Mouse (Mus musculus) forebrain, embryonic 11.5 days (tissue): Measurements from ENCODE around the gene Tspan15. TPM values are rescaled to one million over a fixed set of nuclear protein-coding genes. Genes with fewer than 3 reads are reported as not detected.

Experiments
- ATAC-seq: fragments of 200-750 bp; cut with Nextera tagmentation; replicated peaks from 2 replicates; pipeline ENCODE4 v1.8.0; 2017; ENCODE audit warnings: moderate TSS enrichment; ENCODE audit not compliant: low FRiP score
- DNase-seq: peaks from one replicate; pipeline ENCODE4 v3.0.0-alpha.2; 2017; ENCODE audit warnings: low spot score
- H3K27ac ChIP-seq: fragments of 300-500 bp; sonication (generic); 2 replicates; pipeline ENCODE4 v1.5.1; 2014; ENCODE audit warnings: low read depth, low read length
- H3K27me3 ChIP-seq: fragments of 300-500 bp; sonication (generic); 2 replicates; pipeline ENCODE4 v1.6.1; 2014; ENCODE audit warnings: mild to moderate bottlenecking, low read length, mixed read lengths; ENCODE audit not compliant: control insufficient read depth, insufficient read depth
- H3K36me3 ChIP-seq: fragments of 300-500 bp; sonication (generic); 2 replicates; pipeline ENCODE4 v1.6.1; 2014; ENCODE audit warnings: mild to moderate bottlenecking, low read length, moderate library complexity, mixed read lengths; ENCODE audit not compliant: control insufficient read depth, insufficient read depth
- H3K4me1 ChIP-seq: fragments of 300-500 bp; sonication (generic); replicated peaks from 2 replicates; pipeline ENCODE4 v1.6.1; 2014; ENCODE audit warnings: low read length, mixed read lengths; ENCODE audit not compliant: control insufficient read depth, insufficient read depth
- H3K4me2 ChIP-seq: fragments of 300-500 bp; sonication (generic); 2 replicates; pipeline ENCODE4 v1.6.1; 2014; ENCODE audit warnings: low read depth, mild to moderate bottlenecking, low read length, moderate library complexity, mixed read lengths; ENCODE audit not compliant: severe bottlenecking
- H3K4me3 ChIP-seq: fragments of 300-500 bp; sonication (generic); 2 replicates; pipeline ENCODE4 v1.5.1; 2014; ENCODE audit warnings: low read depth, low read length
- H3K9ac ChIP-seq: fragments of 300-500 bp; sonication (generic); 2 replicates; pipeline ENCODE4 v1.6.1; 2014; ENCODE audit warnings: low read length
- H3K9me3 ChIP-seq: fragments of 300-500 bp; sonication (generic); 2 replicates; pipeline ENCODE4 v1.6.1; 2016; ENCODE audit warnings: low read length, mixed read lengths; ENCODE audit not compliant: control insufficient read depth
- WGBS: fragments of 180-500 bp; shearing (Covaris S2); extraction: QIAGEN DNeasy Blood & Tissue Kit; methylation state at CpG from one replicate; pipeline ENCODE4 v1.1.7; 2014; 5-methylcytosine and 5-hydroxymethylcytosine counted together
- polyA plus RNA-seq: library from polyadenylated mRNA; unstranded; fragments of >200 nt; fragmentation: Nextera tagmentation; extraction: Ambion mirVana; gene quantifications from 2 replicates; pipeline ENCODE4 v1.2.1, GENCODE M21; 2014

Gene Tspan15
- polyA plus RNA-seq, 1 experiment from 2014 or later = 15.5 TPM

- Histone ChIP-seq H3K36me3 (no peaks in the 10 kb centered on the region), H3K27me3 (no peaks in the 10 kb centered on the region), H3K4me3 (no peak overlapping the region), H3K27ac (no peak overlapping the region), H3K4me1 (0 out of 2 replicates have a peak, but pooled peaks cover 2% of the 10 kb centered on the region), H3K9ac (no peak overlapping the region), H3K4me2 (no peak overlapping the region), H3K9me3 (no peaks in the 10 kb centered on the region)
- WGBS = 93% methylated on average over 3 of the region's 3 CpGs
- no peak for ATAC-seq
- no peak for DNase-seq
These were observed 7.6 kb upstream of the Tspan15 start for GRCm38 (mm10) chr10:62238688-62239087.

DNA sequence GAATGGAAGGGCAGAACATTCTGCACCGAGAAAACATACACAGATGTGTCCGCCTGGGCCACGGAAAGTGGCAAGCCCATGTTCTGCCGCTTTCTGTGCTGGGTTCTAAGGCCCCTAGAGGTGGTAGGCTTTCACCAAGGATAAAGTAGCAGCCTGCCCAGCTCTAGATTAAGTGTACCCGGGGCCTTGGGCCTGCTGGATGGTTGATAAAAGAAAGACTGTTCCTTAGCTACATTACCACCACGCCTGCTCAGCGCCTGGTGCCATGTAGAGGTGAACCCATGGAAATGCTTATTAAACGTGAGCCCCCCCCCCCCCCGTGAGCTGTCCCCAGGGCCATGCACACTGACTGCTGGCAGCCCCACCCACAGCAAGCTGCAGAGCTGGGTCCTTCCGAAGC is 6.2 kb upstream of the Tspan15 start:
- DNase-seq (no peak), ATAC-seq (no peak)
- no peaks in the 10 kb centered on the region for H3K27me3 ChIP-seq
- WGBS = 79% methylated on average over 10 of the region's 10 CpGs
- 0 out of 2 replicates have a peak, but pooled peaks cover 2% of the 10 kb centered on the region for H3K4me1 ChIP-seq
- no peaks in the 10 kb centered on the region for H3K36me3 ChIP-seq
- H3K27ac ChIP-seq = no peak overlapping the region
- H3K4me3 ChIP-seq = no peak overlapping the region
- no peaks in the 10 kb centered on the region for H3K9me3 ChIP-seq
- H3K9ac ChIP-seq = no peak overlapping the region
- no peak overlapping the region for H3K4me2 ChIP-seq

DNA sequence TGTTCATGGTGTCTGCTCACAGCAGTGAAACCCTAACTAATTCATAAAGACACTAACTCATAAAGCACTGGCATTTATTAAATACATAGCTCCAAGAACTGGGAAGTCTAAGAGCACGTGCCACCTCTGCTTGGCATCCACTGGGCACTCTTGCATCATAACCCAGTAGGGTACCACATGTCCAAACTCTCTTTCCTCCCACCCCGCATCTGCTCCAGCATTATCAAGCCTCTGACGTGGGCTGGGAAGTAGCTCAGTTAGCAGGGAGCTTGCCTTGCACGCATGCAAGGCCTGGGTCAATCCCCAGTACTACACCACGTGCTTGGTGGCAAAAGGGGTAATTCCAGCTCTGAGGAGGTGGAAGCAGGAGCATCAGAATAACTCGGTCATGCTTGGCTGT is 5.1 kb upstream of the Tspan15 start:
- no peak overlapping the region for H3K4me3 ChIP-seq
- no peak for DNase-seq
- no peaks in the 10 kb centered on the region for H3K36me3 ChIP-seq
- 85% methylated on average over 6 of the region's 6 CpGs for WGBS
- peaks cover 4% of the 10 kb centered on the region; the same call in 1 of the 2 replicates for H3K4me1 ChIP-seq
- no peak overlapping the region for H3K9ac ChIP-seq
- H3K27me3 ChIP-seq = 0 out of 2 replicates have a peak, but pooled peaks cover 2% of the 10 kb centered on the region
- no peaks in the 10 kb centered on the region for H3K9me3 ChIP-seq
- H3K4me2 ChIP-seq = no peak overlapping the region
- no peak for ATAC-seq
- no peak overlapping the region for H3K27ac ChIP-seq

- ATAC-seq (no peak), DNase-seq (no peak)
- no peak overlapping the region for H3K4me2 ChIP-seq
- peaks cover 9% of the 10 kb centered on the region; the same call in 1 of the 2 replicates for H3K4me1 ChIP-seq
- H3K9ac ChIP-seq = no peak overlapping the region; the same call in 1 of the 2 replicates
- H3K36me3 ChIP-seq = no peaks in the 10 kb centered on the region
- H3K27ac ChIP-seq = no peak overlapping the region
- H3K27me3 ChIP-seq = peaks cover 5% of the 10 kb centered on the region; the same call in 1 of the 2 replicates
- no peaks in the 10 kb centered on the region for H3K9me3 ChIP-seq
- no peak overlapping the region for H3K4me3 ChIP-seq
- 76% methylated on average over 3 of the region's 3 CpGs for WGBS
These were observed 760 bp upstream of the Tspan15 start for GRCm38 (mm10) chr10:62231811-62232210.

DNA sequence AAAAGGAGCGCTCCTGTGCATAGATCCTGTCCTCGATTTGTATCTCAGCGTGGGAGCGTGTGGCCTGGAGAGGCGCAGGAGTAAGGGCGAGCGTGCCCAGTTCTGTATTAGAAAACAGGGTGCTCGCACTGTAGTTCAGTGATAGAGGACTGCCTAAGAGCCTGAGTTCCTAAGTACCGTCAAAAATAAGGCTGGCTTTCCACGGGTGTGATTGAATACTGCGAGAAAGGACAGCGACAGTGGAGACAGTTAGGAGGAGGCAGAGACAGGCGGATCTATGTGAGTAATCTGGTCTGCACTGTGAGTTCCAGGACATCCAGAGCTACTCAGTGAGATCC is 313 bp upstream of the Tspan15 start:
- no peak overlapping the region for H3K27ac ChIP-seq
- peak overlapping the region; percentile 58 for H3K4me3 ChIP-seq
- H3K27me3 ChIP-seq = peaks cover 5% of the 10 kb centered on the region; the same call in 1 of the 2 replicates
- no peaks in the 10 kb centered on the region for H3K36me3 ChIP-seq
- H3K4me1 ChIP-seq = peaks cover 9% of the 10 kb centered on the region; the same call in 1 of the 2 replicates
- H3K4me2 ChIP-seq = peak overlapping the region; percentile 96
- no peaks in the 10 kb centered on the region for H3K9me3 ChIP-seq
- 5% methylated on average over 13 of the region's 13 CpGs for WGBS
- H3K9ac ChIP-seq = peak overlapping the region; percentile 47; the same call in 1 of the 2 replicates
- no peak for DNase-seq
- ATAC-seq = no peak; the same call in 1 of the 2 replicates

DNA sequence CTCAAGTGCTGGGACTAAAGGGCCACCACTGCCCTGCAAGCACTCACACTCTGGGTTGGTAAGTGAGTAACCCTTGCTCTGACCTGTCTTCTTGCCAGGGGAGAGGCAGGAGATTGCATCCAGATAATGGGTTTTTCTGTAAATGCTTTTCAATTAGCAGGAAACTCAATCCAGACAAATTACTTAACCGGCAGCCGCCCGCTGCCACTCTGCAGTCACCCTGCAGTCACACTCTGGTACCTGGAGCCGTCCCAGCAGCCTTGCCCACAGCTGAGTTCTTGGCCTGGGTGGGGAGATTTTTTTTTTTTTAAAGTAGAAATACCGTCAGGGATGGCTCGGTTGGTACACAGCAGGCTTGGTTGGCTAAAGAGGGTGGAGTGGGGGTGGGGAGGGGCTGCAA is 2.9 kb downstream of the Tspan15 start:
- Histone ChIP-seq H3K9me3 (no peaks in the 10 kb centered on the region), H3K4me1 (peaks cover 8% of the 10 kb centered on the region; the same call in 1 of the 2 replicates), H3K4me3 (no peak overlapping the region), H3K27ac (no peak overlapping the region), H3K27me3 (peaks cover 5% of the 10 kb centered on the region; the same call in 1 of the 2 replicates), H3K36me3 (no peaks in the 10 kb centered on the region), H3K4me2 (no peak overlapping the region), H3K9ac (no peak overlapping the region)
- ATAC-seq = no peak
- WGBS = 72% methylated on average over 6 of the region's 6 CpGs
- no peak for DNase-seq

GRCm38 (mm10) chr10:62225839-62226238 is 5.2 kb downstream of the Tspan15 start:
- Histone ChIP-seq H3K27me3 (peaks cover 2% of the 10 kb centered on the region; the same call in 1 of the 2 replicates), H3K4me2 (no peak overlapping the region), H3K36me3 (no peaks in the 10 kb centered on the region), H3K4me3 (no peak overlapping the region), H3K9me3 (no peaks in the 10 kb centered on the region), H3K4me1 (peaks cover 5% of the 10 kb centered on the region; the same call in 1 of the 2 replicates), H3K27ac (no peak overlapping the region), H3K9ac (no peak overlapping the region)
- ATAC-seq (no peak), DNase-seq (no peak)
- WGBS = 72% methylated on average over 7 of the region's 7 CpGs

GRCm38 (mm10) chr10:62224231-62224630 is 6.8 kb downstream of the Tspan15 start:
- ATAC-seq (no peak), DNase-seq (no peak)
- WGBS = 74% methylated on average over 6 of the region's 6 CpGs
- no peaks in the 10 kb centered on the region for H3K27me3 ChIP-seq
- no peak overlapping the region for H3K4me2 ChIP-seq
- H3K9me3 ChIP-seq = no peaks in the 10 kb centered on the region
- no peak overlapping the region for H3K4me3 ChIP-seq
- H3K4me1 ChIP-seq = no peaks in the 10 kb centered on the region
- no peak overlapping the region for H3K27ac ChIP-seq
- H3K36me3 ChIP-seq = no peaks in the 10 kb centered on the region
- no peak overlapping the region for H3K9ac ChIP-seq

GRCm38 (mm10) chr10:62222777-62223176 is 8.3 kb downstream of the Tspan15 start:
- no peak for DNase-seq
- 88% methylated on average over 17 of the region's 17 CpGs for WGBS

More at GRCm38 (mm10) chr10:62222777-62223176, 8.3 kb downstream of the Tspan15 start:
- no peak overlapping the region for H3K27ac ChIP-seq
- H3K9me3 ChIP-seq = no peaks in the 10 kb centered on the region
- no peaks in the 10 kb centered on the region for H3K27me3 ChIP-seq
- ATAC-seq = no peak
- H3K9ac ChIP-seq = no peak overlapping the region; the same call in 1 of the 2 replicates
- H3K4me3 ChIP-seq = no peak overlapping the region
- no peak overlapping the region for H3K4me2 ChIP-seq
- no peaks in the 10 kb centered on the region for H3K36me3 ChIP-seq
- H3K4me1 ChIP-seq = no peaks in the 10 kb centered on the region
